Mouse (Mus musculus) ES-Bruce4 (cell line): Measurements from ENCODE around the gene Pecr. TPM values are rescaled to one million over a fixed set of nuclear protein-coding genes. Genes with fewer than 3 reads are reported as not detected.
"Not testable (repeated sequence)": the region's sequence is repeated elsewhere in the genome, so short reads cannot be mapped to it uniquely, and the experiment has no call there.

ENCODE experiments used
- H3K27ac ChIP-seq: 2 replicates; pipeline ENCODE4 v1.5.1; 2012; ENCODE audit warnings: low read length, inconsistent platforms; ENCODE audit not compliant: insufficient read depth
- H3K27me3 ChIP-seq: 2 replicates; pipeline ENCODE4 v1.6.1; 2012; ENCODE audit warnings: mild to moderate bottlenecking, low read length, inconsistent platforms; ENCODE audit not compliant: control insufficient read depth, poor library complexity, insufficient read depth, severe bottlenecking
- H3K36me3 ChIP-seq: 2 replicates; pipeline ENCODE4 v1.6.1; 2012; ENCODE audit warnings: inconsistent platforms, mild to moderate bottlenecking, low read length, moderate library complexity; ENCODE audit not compliant: control insufficient read depth, poor library complexity, insufficient read depth, severe bottlenecking
- H3K4me1 ChIP-seq: one replicate; pipeline ENCODE4 v1.8.1; 2011; ENCODE audit warnings: low read length; ENCODE audit not compliant: control insufficient read depth, insufficient read depth
- H3K4me3 ChIP-seq: 2 replicates; pipeline ENCODE4 v1.5.1; 2011; ENCODE audit warnings: low read depth, mild to moderate bottlenecking, low read length
- H3K9ac ChIP-seq: 2 replicates; pipeline ENCODE4 v1.6.1; 2012; ENCODE audit warnings: low read depth, mild to moderate bottlenecking, inconsistent platforms; ENCODE audit not compliant: poor library complexity, severe bottlenecking
- H3K9me3 ChIP-seq: replicated peaks from 2 replicates; pipeline ENCODE4 v1.6.1; 2012; ENCODE audit warnings: mild to moderate bottlenecking, low read length, inconsistent platforms; ENCODE audit not compliant: control insufficient read depth, poor library complexity, insufficient read depth, severe bottlenecking
- CTCF ChIP-seq: IDR thresholded peaks from one replicate; pipeline ENCODE4 v1.8.1; 2011; ENCODE audit warnings: low read depth, low read length
- EP300 ChIP-seq: IDR thresholded peaks from 2 replicates; pipeline ENCODE4 v1.6.1; 2011; ENCODE audit warnings: low read depth, low read length; ENCODE audit not compliant: insufficient read depth
- POLR2A ChIP-seq: IDR thresholded peaks from one replicate; pipeline ENCODE4 v1.8.1; 2011; ENCODE audit warnings: low read length; ENCODE audit not compliant: insufficient read depth
- polyA plus RNA-seq: library from polyadenylated mRNA; stranded (reverse); fragments of >200 nt; gene quantifications from 2 replicates; pipeline ENCODE4 v1.2.4, GENCODE M21; 2011; ENCODE audit warnings: low read depth; ENCODE audit not compliant: missing spikeins, insufficient read depth, insufficient read length

The Pecr gene
- polyA plus RNA-seq, 1 experiment = 67.1 TPM

- no peaks in the 10 kb centered on the region for H3K27me3 ChIP-seq
- H3K36me3 ChIP-seq = no peaks in the 10 kb centered on the region
- H3K4me3 ChIP-seq = no peak overlapping the region
- no peaks in the 10 kb centered on the region for H3K9me3 ChIP-seq
- no peak overlapping the region for H3K9ac ChIP-seq
- peaks cover 6% of the 10 kb centered on the region for H3K4me1 ChIP-seq
- no peak overlapping the region for H3K27ac ChIP-seq
- TF ChIP-seq EP300 = 0 out of 2 replicates have a peak, but pooled peaks have one; percentile 3
- no peak for TF ChIP-seq CTCF
- TF ChIP-seq POLR2A = peak; percentile 98
These were observed 57.8 kb downstream of the Pecr start for GRCm38 (mm10) chr1:72226172-72226886.

- Histone ChIP-seq H3K9ac (peak overlapping the region; percentile 62), H3K27ac (peak overlapping the region; percentile 89), H3K4me3 (peak overlapping the region; percentile 64)
- not testable (repeated sequence) for H3K4me1 ChIP-seq, H3K27me3 ChIP-seq, H3K36me3 ChIP-seq, H3K9me3 ChIP-seq
- TF ChIP-seq POLR2A = peak; percentile 98
- TF ChIP-seq EP300 = peak; percentile 67; the same call in 1 of the 2 replicates
These were observed 58.4 kb downstream of the Pecr start for GRCm38 (mm10) chr1:72225720-72226171.

GRCm38 (mm10) chr1:72225054-72225718 is 58.9 kb downstream of the Pecr start:
- Histone ChIP-seq H3K9ac (peak overlapping the region; percentile 62), H3K4me3 (peak overlapping the region; percentile 64), H3K27ac (peak overlapping the region; percentile 89), H3K36me3 (no peaks in the 10 kb centered on the region), H3K27me3 (no peaks in the 10 kb centered on the region), H3K4me1 (peaks cover 3% of the 10 kb centered on the region), H3K9me3 (no peaks in the 10 kb centered on the region)
- TF ChIP-seq CTCF = no peak
- TF ChIP-seq POLR2A = no peak
- TF ChIP-seq EP300 = no peak

- TF ChIP-seq CTCF (peak; percentile 42), POLR2A (no peak), EP300 (0 out of 2 replicates have a peak, but pooled peaks have one; percentile 19)
- Histone ChIP-seq H3K4me1 (peaks cover 1% of the 10 kb centered on the region), H3K27me3 (no peaks in the 10 kb centered on the region), H3K9me3 (no peaks in the 10 kb centered on the region), H3K36me3 (no peaks in the 10 kb centered on the region), H3K9ac (no peak overlapping the region), H3K4me3 (no peak overlapping the region), H3K27ac (no peak overlapping the region)
These were observed 64.1 kb downstream of the Pecr start for GRCm38 (mm10) chr1:72220008-72220407.

GRCm38 (mm10) chr1:72219116-72219515 is 65.0 kb downstream of the Pecr start:
- Histone ChIP-seq H3K9me3 (no peaks in the 10 kb centered on the region), H3K4me1 (peaks cover 6% of the 10 kb centered on the region), H3K27me3 (no peaks in the 10 kb centered on the region), H3K36me3 (no peaks in the 10 kb centered on the region), H3K27ac (peak overlapping the region; percentile 16; the same call in 1 of the 2 replicates), H3K4me3 (no peak overlapping the region), H3K9ac (no peak overlapping the region)
- TF ChIP-seq CTCF (no peak), POLR2A (no peak), EP300 (0 out of 2 replicates have a peak, but pooled peaks have one; percentile 30)

- H3K36me3 ChIP-seq = no peaks in the 10 kb centered on the region
- H3K4me3 ChIP-seq = no peak overlapping the region
- H3K27me3 ChIP-seq = no peaks in the 10 kb centered on the region
- H3K9me3 ChIP-seq = no peaks in the 10 kb centered on the region
- peaks cover 6% of the 10 kb centered on the region for H3K4me1 ChIP-seq
- TF ChIP-seq EP300 (no peak), CTCF (no peak)
- H3K27ac ChIP-seq = no peak overlapping the region
- H3K9ac ChIP-seq = no peak overlapping the region
These were observed 65.5 kb downstream of the Pecr start for GRCm38 (mm10) chr1:72218626-72219025.
